Mouse (Mus musculus) ovary, adult 2 months (tissue): Measurements from ENCODE around the gene Enthd1. TPM values are rescaled to one million over a fixed set of nuclear protein-coding genes. Genes with fewer than 3 reads are reported as not detected.

Experiments
- polyA plus RNA-seq: library from polyadenylated mRNA; depleted of rRNA; stranded (reverse); fragments of >200 nt; gene quantifications from 2 replicates; pipeline ENCODE4 v1.2.3, GENCODE M21; 2012; rRNA removed

Enthd1 gene
- 0.06 TPM in 1 of 2 replicates, not detected in the other for polyA plus RNA-seq

GRCm38 (mm10) chr15:80565106-80565665, at the start of gene Enthd1:
Gene Enthd1, minus strand, starts transcription at chr15:80565156.

DNA sequence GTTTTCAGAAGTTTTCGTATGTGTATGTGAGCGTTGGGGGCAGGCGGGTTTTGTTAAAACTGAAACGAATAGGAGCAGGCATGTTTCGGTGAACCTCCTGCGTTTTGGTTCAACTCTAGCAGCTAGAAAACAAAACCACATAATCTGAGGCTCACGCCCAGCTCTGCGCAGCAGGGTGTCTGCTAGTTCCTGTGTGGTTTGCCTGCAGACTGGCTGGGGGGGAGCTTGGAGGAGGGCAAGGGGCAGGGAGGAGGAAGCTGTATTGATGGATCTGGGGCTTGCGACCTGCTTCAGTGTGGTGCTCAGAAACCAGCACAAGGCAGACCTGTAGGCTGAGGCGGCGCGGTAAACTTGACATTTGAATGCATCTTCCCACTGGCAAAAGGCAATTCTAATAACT, 7.3 kb upstream of the Enthd1 start, which contains the start of gene Grap2:
Gene Grap2, plus strand, starts transcription at position 304 of the 400 bp plus-strand sequence.

Other genes starting within 250 kb of the Enthd1 start
- 0.23 and 0.91 TPM in 2 replicates for gene Grap2, start 7.4 kb upstream of the Enthd1 start, polyA plus RNA-seq
- gene Fam83f, start 106.7 kb upstream of the Enthd1 start, polyA plus RNA-seq = 2.5 and 2.9 TPM in 2 replicates
- 16.8 and 23.1 TPM in 2 replicates for gene Tnrc6b, start 146.2 kb upstream of the Enthd1 start, polyA plus RNA-seq